Mouse (Mus musculus): ENCODE results near the gene Sytl2. TPM values are rescaled to one million over a fixed set of nuclear protein-coding genes. Genes with fewer than 3 reads are reported as not detected.

The Sytl2 gene
- polyA plus RNA-seq, 1 experiment from 2014 or later = 9.1 TPM

DNA sequence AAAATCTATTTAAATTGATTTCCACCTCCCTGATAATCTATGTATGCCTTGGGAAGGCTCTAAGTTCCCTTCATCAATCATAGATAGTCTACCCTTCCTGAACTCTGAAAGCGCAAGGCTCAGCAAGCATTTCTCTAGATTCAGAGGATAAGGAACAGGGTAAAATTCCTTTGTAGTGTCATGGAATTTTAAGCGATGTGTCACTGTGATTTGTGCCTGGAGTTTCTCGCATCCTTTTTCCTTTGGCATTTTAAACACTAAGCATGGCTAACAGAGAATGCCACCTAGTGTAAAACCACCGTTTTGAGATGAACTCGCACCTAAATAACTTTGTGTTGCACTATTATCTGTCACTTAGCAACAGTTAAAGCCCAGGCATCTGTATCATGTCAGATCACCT, 93.9 kb downstream of the Sytl2 start:
- no peak overlapping the region for H3K4me3 ChIP-seq
- H3K9me3 ChIP-seq = no peaks in the 10 kb centered on the region
- no peaks in the 10 kb centered on the region for H3K27me3 ChIP-seq
- no peak overlapping the region for H3K4me2 ChIP-seq
- H3K4me1 ChIP-seq (replicated peaks) = no peaks in the 10 kb centered on the region
- H3K36me3 ChIP-seq = no peaks in the 10 kb centered on the region
- no peak for ATAC-seq (ENCODE audit: low read depth)
- no peak overlapping the region for H3K9ac ChIP-seq
- no peak overlapping the region for H3K27ac ChIP-seq (replicated peaks)
- 56% methylated on average over 5 of the region's 5 CpGs for WGBS

DNA sequence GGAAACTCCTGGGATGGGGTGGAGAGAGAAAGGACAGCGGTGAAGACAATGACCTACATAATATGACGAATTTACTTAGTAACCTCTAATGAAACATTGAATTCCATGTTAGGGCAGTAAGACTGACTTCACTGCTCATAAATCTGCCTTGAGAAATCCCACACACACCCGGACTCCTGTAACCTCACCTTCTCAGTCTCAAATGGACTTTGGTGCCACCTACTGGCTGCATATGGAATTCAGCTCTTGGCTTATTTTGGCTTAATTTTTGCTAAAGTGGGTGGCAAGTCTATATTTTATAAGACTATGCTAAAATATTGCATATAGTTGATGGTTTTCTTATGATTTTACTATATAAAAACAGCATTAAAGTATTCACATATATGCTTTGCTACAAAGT, 107.9 kb downstream of the Sytl2 start:
- Histone ChIP-seq H3K27ac (replicated peaks) (no peak overlapping the region), H3K36me3 (no peaks in the 10 kb centered on the region), H3K4me3 (no peak overlapping the region), H3K9me3 (no peaks in the 10 kb centered on the region), H3K27me3 (no peaks in the 10 kb centered on the region), H3K4me1 (replicated peaks) (no peaks in the 10 kb centered on the region), H3K4me2 (no peak overlapping the region), H3K9ac (no peak overlapping the region)
- ATAC-seq (ENCODE audit: low read depth) = no peak
- 44% methylated on average over 3 of the region's 3 CpGs for WGBS

DNA sequence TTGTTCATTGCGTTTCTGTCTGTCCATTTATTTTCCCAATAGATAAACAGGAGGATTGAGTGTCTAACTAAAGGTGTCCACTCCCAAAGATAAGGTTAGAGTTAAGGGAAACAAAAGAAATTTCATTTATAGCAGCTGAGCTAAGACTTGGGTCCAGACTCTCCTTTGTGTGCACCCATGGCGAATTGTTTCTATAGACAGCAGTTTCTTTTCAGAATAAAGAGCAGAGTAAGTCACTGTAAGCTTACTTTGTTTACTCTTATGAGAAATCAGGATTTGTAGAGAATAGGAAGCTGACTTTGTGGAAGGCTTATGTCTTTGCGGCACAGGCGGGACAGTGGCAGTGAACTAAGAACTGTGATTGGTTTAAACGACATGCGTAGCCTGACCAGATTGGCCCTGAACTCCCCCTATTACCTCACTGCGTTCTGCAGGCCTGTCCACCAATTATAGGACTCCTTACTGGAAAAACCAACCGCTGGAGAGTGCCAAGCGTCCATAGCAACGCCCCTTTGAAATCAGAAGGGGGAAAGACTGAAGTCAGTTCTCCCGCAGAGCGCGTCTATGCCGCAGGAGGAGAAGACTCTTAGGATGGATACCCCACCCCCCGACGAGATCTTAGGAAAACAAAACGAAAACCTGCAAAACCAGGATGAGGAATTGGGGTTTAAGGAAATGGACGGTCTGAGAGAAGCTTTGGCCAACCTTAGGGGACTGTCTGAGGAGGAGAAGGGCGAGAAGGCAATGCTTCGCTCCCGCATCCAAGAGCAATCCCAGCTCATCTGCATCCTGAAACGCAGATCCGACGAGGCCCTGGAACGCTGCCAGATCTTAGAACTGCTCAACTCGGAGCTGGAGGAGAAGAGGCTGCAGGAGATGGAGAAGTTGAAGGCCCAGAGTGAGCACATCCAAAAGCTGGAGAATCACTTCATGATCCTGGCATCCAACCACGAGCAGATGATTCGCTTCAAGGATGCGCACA, 124.3 kb downstream of the Sytl2 start, which contains the start of gene Ccdc89:
TSS of gene Ccdc89 (plus strand) at position 558 of the 982 bp plus-strand sequence.
- H3K9me3 ChIP-seq = no peaks in the 10 kb centered on the region
- no peaks in the 10 kb centered on the region for H3K27me3 ChIP-seq
- H3K9ac ChIP-seq = peak within 1 kb of the TSS; percentile 70
- peaks cover 10% of the 10 kb centered on the region for H3K4me1 ChIP-seq (replicated peaks)
- peak; percentile 100 for ATAC-seq (ENCODE audit: low read depth)
- 19% methylated on average over 29 of the region's 29 CpGs for WGBS
- H3K27ac ChIP-seq (replicated peaks) = peak within 1 kb of the TSS; percentile 46; the same call in 1 of the 2 replicates
- peak within 1 kb of the TSS; percentile 69 for H3K4me2 ChIP-seq
- H3K4me3 ChIP-seq = peak within 1 kb of the TSS; percentile 43
- no peaks in the 10 kb centered on the region for H3K36me3 ChIP-seq

DNA sequence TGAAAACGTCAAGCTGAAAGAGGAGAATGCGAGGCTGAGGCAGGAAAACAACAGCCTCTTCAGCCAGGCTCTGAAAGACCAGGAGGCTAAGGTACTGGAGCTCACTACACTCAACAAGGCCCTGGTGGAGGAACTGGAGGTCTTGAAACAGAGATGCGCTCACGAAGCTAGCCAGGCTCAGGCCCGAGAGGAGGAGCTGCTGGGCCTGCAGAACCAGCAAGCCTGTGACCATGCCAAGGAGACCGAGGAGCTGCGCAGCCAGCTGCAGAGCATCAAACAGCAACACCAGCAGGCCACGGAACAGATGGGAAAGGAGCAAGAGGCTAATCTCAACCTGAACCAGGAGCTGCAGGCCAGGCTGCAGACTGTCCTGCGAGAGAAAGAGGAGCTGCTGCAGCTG, 125.0 kb downstream of the Sytl2 start:
- no peaks in the 10 kb centered on the region for H3K9me3 ChIP-seq
- no peak for ATAC-seq (ENCODE audit: low read depth)
- no peak overlapping the region for H3K27ac ChIP-seq (replicated peaks)
- no peaks in the 10 kb centered on the region for H3K27me3 ChIP-seq
- peak overlapping the region; percentile 70 for H3K9ac ChIP-seq
- H3K4me3 ChIP-seq = peak overlapping the region; percentile 43
- WGBS = 69% methylated on average over 9 of the region's 9 CpGs
- peak overlapping the region; percentile 69 for H3K4me2 ChIP-seq
- peaks cover 10% of the 10 kb centered on the region for H3K4me1 ChIP-seq (replicated peaks)
- H3K36me3 ChIP-seq = no peaks in the 10 kb centered on the region

DNA sequence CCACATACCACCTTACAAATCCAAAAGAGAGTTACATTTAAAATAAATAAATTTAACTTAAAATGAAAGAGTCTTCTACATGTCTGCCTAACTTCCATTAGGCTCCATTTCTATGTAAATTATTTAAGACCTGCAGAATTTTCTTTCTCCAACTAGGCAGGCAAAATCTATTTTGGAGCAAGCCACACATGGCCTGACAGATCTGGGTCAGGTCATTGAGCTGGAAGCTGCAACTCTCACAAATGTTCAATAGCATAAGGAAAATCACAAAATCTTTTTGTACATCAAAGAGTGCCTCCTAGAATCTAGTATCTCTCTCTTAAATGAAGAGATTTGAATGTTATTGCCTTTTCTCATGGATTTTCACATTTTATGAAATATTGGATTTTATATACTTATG, 130.2 kb downstream of the Sytl2 start:
- Histone ChIP-seq H3K36me3 (no peaks in the 10 kb centered on the region), H3K4me2 (no peak overlapping the region), H3K9ac (no peak overlapping the region), H3K27ac (replicated peaks) (no peak overlapping the region), H3K4me3 (no peak overlapping the region), H3K4me1 (replicated peaks) (peaks cover 3% of the 10 kb centered on the region), H3K27me3 (no peaks in the 10 kb centered on the region), H3K9me3 (no peaks in the 10 kb centered on the region)
- ATAC-seq (ENCODE audit: low read depth) = no peak

DNA sequence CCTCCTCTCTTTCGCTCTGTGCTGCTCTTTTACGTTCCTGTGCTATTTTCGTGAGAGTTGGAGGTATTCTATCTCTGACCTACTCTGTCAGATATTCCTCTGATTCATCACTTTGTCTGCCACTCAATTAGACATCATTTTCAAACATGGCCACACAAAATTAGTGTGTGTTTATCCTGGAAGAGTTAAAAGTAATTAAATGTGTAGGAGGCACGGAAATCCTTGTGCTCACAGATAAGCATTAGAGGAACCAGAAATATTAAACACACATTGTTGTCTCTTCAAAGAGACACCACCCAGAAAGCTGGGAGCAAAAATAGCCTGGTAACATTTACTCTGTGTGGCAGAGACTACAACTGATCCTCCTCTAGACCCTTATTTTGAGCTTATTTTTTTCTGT, 138.0 kb downstream of the Sytl2 start:
- no peak overlapping the region for H3K4me2 ChIP-seq
- ATAC-seq (ENCODE audit: low read depth) = no peak

DNA sequence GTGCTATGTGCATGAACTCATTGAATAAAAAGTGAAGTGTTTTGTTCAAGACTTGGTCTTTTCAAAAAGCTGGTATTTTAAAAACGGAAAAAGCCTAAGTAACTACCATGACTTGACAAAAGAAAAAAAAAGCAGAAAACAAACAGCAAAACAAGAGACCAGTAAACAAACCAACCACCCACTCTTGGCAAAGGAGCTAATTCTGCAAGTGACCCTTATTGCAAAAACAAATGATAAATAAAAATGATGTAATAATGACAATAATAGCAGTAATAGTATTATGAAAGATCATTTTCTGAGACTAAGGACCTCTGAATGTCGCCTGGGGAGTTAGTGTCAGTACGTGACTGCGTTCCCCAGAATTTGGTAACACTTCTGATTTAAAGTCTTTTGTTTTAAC, 140.0 kb downstream of the Sytl2 start:
- Histone ChIP-seq H3K9me3 (no peaks in the 10 kb centered on the region), H3K36me3 (0 out of 2 replicates have a peak, but pooled peaks cover under 1% of the 10 kb centered on the region), H3K27me3 (no peaks in the 10 kb centered on the region), H3K9ac (peak overlapping the region; percentile 99), H3K4me1 (replicated peaks) (peaks cover 14% of the 10 kb centered on the region), H3K27ac (replicated peaks) (peak overlapping the region; percentile 98), H3K4me3 (peak overlapping the region; percentile 98), H3K4me2 (peak overlapping the region; percentile 99)
- 14% methylated on average over 4 of the region's 4 CpGs for WGBS
- peak; percentile 23; the same call in 1 of the 2 replicates for ATAC-seq (ENCODE audit: low read depth)

More for the DNA sequence above, 138.0 kb downstream of the Sytl2 start:
- H3K27ac ChIP-seq (replicated peaks) = no peak overlapping the region
- no peak overlapping the region for H3K4me3 ChIP-seq
- WGBS = 96% methylated on average over 4 of the region's 4 CpGs
- no peak overlapping the region for H3K9ac ChIP-seq
- H3K27me3 ChIP-seq = no peaks in the 10 kb centered on the region
- H3K4me1 ChIP-seq (replicated peaks) = peaks cover 7% of the 10 kb centered on the region
- H3K9me3 ChIP-seq = no peaks in the 10 kb centered on the region
- H3K36me3 ChIP-seq = no peaks in the 10 kb centered on the region

DNA sequence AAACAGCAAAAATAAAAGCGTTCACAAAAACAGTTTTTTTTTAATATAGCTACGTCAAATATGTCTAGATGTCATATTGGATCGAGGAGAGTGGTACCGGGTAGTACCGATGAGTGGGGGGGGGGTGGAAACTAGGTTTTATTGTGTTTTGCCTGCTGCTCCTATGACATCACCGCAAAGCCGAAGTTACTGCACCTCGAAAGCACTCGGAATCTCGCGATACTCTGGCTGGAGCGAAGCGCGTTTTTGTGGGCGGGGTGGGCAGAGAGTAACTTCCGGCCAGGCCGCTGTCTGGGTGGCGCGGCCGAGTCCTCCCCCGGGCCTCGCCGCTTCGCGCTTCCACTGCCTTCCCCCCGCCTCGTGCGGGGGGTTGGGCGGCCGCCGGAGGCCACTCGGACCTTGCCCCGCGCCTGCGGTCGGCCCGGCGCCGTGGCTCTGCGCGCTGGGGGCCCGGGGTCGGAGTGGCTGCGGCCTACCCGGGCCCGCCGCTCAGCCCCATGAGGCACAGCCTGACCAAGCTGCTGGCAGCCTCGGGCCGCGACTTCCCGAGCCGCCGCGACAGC, 140.5 kb downstream of the Sytl2 start, which contains the start of gene Crebzf:
TSS of gene Crebzf (plus strand) at position 212 of the 563 bp plus-strand sequence.
- Histone ChIP-seq H3K9me3 (no peaks in the 10 kb centered on the region), H3K27ac (replicated peaks) (peak within 1 kb of the TSS; percentile 98), H3K27me3 (no peaks in the 10 kb centered on the region), H3K9ac (peak within 1 kb of the TSS; percentile 99), H3K4me2 (peak within 1 kb of the TSS; percentile 99), H3K4me3 (peak within 1 kb of the TSS; percentile 98), H3K4me1 (replicated peaks) (peaks cover 14% of the 10 kb centered on the region), H3K36me3 (peaks cover 5% of the 10 kb centered on the region)
- ATAC-seq (ENCODE audit: low read depth) = peak; percentile 96
- WGBS = under 1% methylated on average over 41 of the region's 54 CpGs

DNA sequence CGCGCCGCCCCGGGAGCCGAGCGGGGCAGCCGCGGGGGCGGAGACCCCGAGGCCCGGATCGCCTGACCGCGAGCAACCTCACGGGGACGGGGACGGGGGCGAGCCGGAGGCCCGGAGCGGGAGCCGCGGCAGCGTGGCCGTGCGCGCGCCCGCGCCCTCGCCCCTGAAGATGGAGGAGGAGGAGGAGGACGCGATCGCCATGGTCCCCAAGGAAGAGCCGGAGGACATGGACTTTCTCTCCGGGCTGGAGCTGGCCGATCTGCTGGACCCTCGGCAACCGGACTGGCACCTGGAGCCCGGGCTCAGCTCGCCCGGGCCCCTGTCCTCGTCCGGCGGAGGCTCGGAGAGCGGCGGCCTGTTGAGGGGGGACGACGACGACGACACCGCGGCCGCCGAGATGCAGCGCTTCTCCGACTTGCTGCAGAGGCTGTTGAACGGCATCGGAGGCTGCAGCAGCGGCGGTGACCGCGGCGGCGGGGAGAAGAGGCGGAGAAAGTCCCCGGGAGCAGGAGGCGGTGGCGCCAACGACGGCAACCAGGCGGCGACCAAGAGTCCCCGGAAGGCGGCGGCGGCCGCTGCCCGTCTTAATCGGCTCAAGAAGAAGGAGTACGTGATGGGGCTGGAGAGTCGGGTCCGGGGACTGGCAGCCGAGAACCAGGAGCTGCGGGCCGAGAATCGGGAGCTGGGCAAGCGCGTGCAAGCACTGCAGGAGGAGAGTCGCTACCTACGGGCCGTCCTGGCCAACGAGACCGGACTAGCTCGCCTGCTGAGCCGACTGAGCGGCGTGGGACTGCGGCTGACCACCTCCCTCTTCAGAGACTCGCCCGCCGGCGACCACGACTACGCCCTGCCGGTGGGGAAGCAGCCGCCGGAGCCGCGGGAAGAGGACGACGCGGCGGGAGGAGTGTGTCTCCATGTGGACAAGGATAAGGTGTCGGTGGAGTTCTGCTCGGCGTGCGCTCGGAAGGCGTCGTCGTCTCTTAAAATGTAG, 141.3 kb downstream of the Sytl2 start:
- Histone ChIP-seq H3K4me1 (replicated peaks) (peaks cover 14% of the 10 kb centered on the region), H3K36me3 (peaks cover 7% of the 10 kb centered on the region), H3K4me3 (peak overlapping the region; percentile 98), H3K27ac (replicated peaks) (peak overlapping the region; percentile 98), H3K27me3 (no peaks in the 10 kb centered on the region), H3K9me3 (no peaks in the 10 kb centered on the region), H3K4me2 (peak overlapping the region; percentile 99), H3K9ac (peak overlapping the region; percentile 99)
- peak; percentile 82 for ATAC-seq (ENCODE audit: low read depth)
- under 1% methylated on average over 122 of the region's 123 CpGs for WGBS

DNA sequence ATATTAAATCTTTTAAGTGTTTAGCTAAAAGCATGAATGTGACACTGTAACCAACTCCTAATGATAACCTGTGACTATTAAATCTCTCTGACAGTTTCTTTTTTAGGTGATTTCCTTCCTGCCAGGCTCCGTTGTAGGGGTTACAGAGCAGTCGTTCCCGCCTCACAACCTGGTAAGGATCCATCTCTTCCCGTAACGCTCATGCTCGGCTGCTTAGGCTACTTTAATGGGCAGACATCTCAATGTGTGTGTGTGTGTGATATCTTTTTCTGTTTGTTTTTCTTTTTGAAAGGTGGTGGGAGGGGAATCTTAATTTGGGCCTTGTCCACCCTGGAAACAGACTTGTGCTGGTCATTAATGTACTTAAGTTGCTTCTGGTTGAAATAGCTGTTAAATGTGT, 142.2 kb downstream of the Sytl2 start:
- no peaks in the 10 kb centered on the region for H3K9me3 ChIP-seq
- peak overlapping the region; percentile 99 for H3K4me2 ChIP-seq
- WGBS = 0% methylated on average over 6 of the region's 6 CpGs
- peak overlapping the region; percentile 98 for H3K4me3 ChIP-seq
- peak overlapping the region; percentile 99 for H3K9ac ChIP-seq
- peaks cover 7% of the 10 kb centered on the region for H3K36me3 ChIP-seq
- peak overlapping the region; percentile 98 for H3K27ac ChIP-seq (replicated peaks)
- H3K27me3 ChIP-seq = no peaks in the 10 kb centered on the region
- H3K4me1 ChIP-seq (replicated peaks) = peaks cover 14% of the 10 kb centered on the region
- ATAC-seq (ENCODE audit: low read depth) = no peak

DNA sequence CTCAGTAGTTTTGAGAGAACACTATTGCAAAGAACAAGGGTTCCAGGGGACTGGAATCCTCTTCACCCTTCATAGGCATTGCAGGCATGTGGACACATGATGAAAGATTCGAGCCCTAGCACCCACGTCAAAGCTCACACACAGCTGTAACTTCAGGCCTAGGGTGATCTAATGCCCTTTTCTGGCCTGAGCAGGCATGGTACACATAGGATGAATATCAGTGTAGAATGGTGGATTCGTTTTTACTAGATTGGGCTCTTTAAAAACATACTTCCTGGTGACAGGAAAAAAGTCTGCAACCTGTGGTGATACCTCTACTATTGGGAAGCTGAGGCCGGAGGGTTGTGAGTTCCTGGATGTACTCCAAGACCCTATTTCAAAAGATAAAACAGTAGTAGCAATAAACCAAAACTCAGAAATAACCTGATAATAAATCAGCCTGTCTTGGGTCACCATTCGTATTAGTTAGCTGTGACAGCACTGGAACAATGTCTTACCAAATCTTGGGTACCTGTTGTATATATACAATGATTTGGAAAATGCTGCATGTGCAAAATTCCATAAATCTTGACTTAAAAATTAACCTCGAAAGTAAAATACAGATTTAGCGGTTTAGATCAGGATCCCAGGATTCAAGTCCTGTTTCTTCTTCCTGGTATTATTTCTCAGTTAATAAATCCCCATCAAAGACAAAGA, 154.2 kb downstream of the Sytl2 start:
- 33% methylated on average over 7 of the region's 7 CpGs for WGBS
- Histone ChIP-seq H3K4me1 (replicated peaks) (peaks cover 21% of the 10 kb centered on the region), H3K9me3 (no peaks in the 10 kb centered on the region), H3K27ac (replicated peaks) (peak overlapping the region; percentile 93), H3K27me3 (no peaks in the 10 kb centered on the region), H3K9ac (peak overlapping the region; percentile 84), H3K4me2 (peak overlapping the region; percentile 61), H3K36me3 (peaks cover 28% of the 10 kb centered on the region), H3K4me3 (peak overlapping the region; percentile 76)
- ATAC-seq (ENCODE audit: low read depth) = no peak

All from neural tube, embryonic 13.5 days (tissue).